Mouse (Mus musculus) c-Kit-positive CD71-positive TER-119-negative erythroid progenitor cells, embryonic 14.5 days (primary cell): ENCODE measurements at regions not wholly inside any gene's neighbourhood (a gene's known extent, or its start where the extent isn't known, plus 50 kb on each side); places are given as distances from the start of the nearest gene placed in this dataset.

ENCODE experiments used
- DNase-seq: peaks from one replicate; pipeline ENCODE4 v3.0.0-alpha.2; 2013; ENCODE audit warnings: low read depth

GRCm38 (mm10) chr8:34488746-34489400 is 377.3 kb upstream of the Gm10131 start:
- DNase-seq: no peak

GRCm38 (mm10) chr8:34486433-34487096 is 375.0 kb upstream of the Gm10131 start:
- no peak for DNase-seq

GRCm38 (mm10) chr8:34485905-34486304 is 374.4 kb upstream of the Gm10131 start:
- DNase-seq: no peak

GRCm38 (mm10) chr8:34485346-34485745 is 373.8 kb upstream of the Gm10131 start:
- DNase-seq: no peak

- peak; percentile 19 for DNase-seq
Observed at GRCm38 (mm10) chr8:34484551-34485335, 373.2 kb upstream of the Gm10131 start.

- DNase-seq: no peak
Observed at GRCm38 (mm10) chr8:34483212-34483611, 371.7 kb upstream of the Gm10131 start.

GRCm38 (mm10) chr8:34482676-34483075 is 371.1 kb upstream of the Gm10131 start:
- DNase-seq: no peak

- DNase-seq: no peak
Observed at GRCm38 (mm10) chr8:34480496-34480895, 369.0 kb upstream of the Gm10131 start.

GRCm38 (mm10) chr8:34478891-34479290 is 367.4 kb upstream of the Gm10131 start:
- no peak for DNase-seq

GRCm38 (mm10) chr8:34478465-34478864 is 366.9 kb upstream of the Gm10131 start:
- no peak for DNase-seq

- DNase-seq: no peak
Observed at GRCm38 (mm10) chr8:34476146-34476820, 364.7 kb upstream of the Gm10131 start.

- DNase-seq: no peak
Observed at GRCm38 (mm10) chr8:34474593-34474992, 363.1 kb upstream of the Gm10131 start.

GRCm38 (mm10) chr8:34473769-34474168 is 362.2 kb upstream of the Gm10131 start:
- no peak for DNase-seq

- no peak for DNase-seq
Observed at GRCm38 (mm10) chr8:34473301-34473700, 361.8 kb upstream of the Gm10131 start.

- DNase-seq: no peak
Observed at GRCm38 (mm10) chr8:34472846-34473245, 361.3 kb upstream of the Gm10131 start.

- no peak for DNase-seq
Observed at GRCm38 (mm10) chr8:34472434-34472833, 360.9 kb upstream of the Gm10131 start.

- DNase-seq: no peak
Observed at GRCm38 (mm10) chr8:34469091-34469490, 357.6 kb upstream of the Gm10131 start.

GRCm38 (mm10) chr8:34466786-34467364 is 355.3 kb upstream of the Gm10131 start:
- no peak for DNase-seq

- DNase-seq: no peak
Observed at GRCm38 (mm10) chr8:34465398-34465797, 353.9 kb upstream of the Gm10131 start.

- DNase-seq: no peak
Observed at GRCm38 (mm10) chr8:34462262-34462661, 350.7 kb upstream of the Gm10131 start.

GRCm38 (mm10) chr8:34458300-34458699 is 346.8 kb upstream of the Gm10131 start:
- no peak for DNase-seq

- DNase-seq: no peak
Observed at GRCm38 (mm10) chr8:34456543-34456942, 345.0 kb upstream of the Gm10131 start.
